Mouse (Mus musculus): Measurements from ENCODE around the gene Thoc6. TPM values are rescaled to one million over a fixed set of nuclear protein-coding genes. Genes with fewer than 3 reads are reported as not detected.

Gene Thoc6
- total RNA-seq (2017): 44.6 and 55.5 TPM in 2 replicates

- peak; percentile 74 for ATAC-seq (replicated peaks; ENCODE audit: low read depth, poor library complexity, severe bottlenecking)
Observed at GRCm38 (mm10) chr17:23673424-23674073, at the start of gene Thoc6, which contains the start of gene Hcfc1r1. TSS of gene Thoc6 (minus strand) at chr17:23673882. TSS of gene Hcfc1r1 (plus strand) at chr17:23673596.

GRCm38 (mm10) chr17:23722376-23723125 lies 48.9 kb upstream of the Thoc6 start, which contains the start of gene 1520401A03Rik:
TSS of gene 1520401A03Rik (minus strand) at chr17:23722783.
- ATAC-seq (replicated peaks; ENCODE audit: low read depth, poor library complexity, severe bottlenecking): no peak

- ATAC-seq (replicated peaks; ENCODE audit: low read depth, poor library complexity, severe bottlenecking): no peak
Observed at GRCm38 (mm10) chr17:23721886-23722285, 48.2 kb upstream of the Thoc6 start.

GRCm38 (mm10) chr17:23719455-23719854 lies 45.8 kb upstream of the Thoc6 start:
- 0 out of 2 replicates have a peak, but pooled peaks have one; percentile 15 for ATAC-seq (replicated peaks; ENCODE audit: low read depth, poor library complexity, severe bottlenecking)

GRCm38 (mm10) chr17:23717003-23717402 lies 43.3 kb upstream of the Thoc6 start:
- no peak for ATAC-seq (replicated peaks; ENCODE audit: low read depth, poor library complexity, severe bottlenecking)

GRCm38 (mm10) chr17:23706212-23706611 lies 32.5 kb upstream of the Thoc6 start:
- peak; percentile 90 for ATAC-seq (replicated peaks; ENCODE audit: low read depth, poor library complexity, severe bottlenecking)

- no peak for ATAC-seq (replicated peaks; ENCODE audit: low read depth, poor library complexity, severe bottlenecking)
Observed at GRCm38 (mm10) chr17:23705525-23706104, 31.9 kb upstream of the Thoc6 start.

- ATAC-seq (replicated peaks; ENCODE audit: low read depth, poor library complexity, severe bottlenecking): no peak
Observed at GRCm38 (mm10) chr17:23704741-23705140, 31.1 kb upstream of the Thoc6 start.

GRCm38 (mm10) chr17:23703301-23703700 lies 29.6 kb upstream of the Thoc6 start:
- no peak for ATAC-seq (replicated peaks; ENCODE audit: low read depth, poor library complexity, severe bottlenecking)

GRCm38 (mm10) chr17:23700079-23700478 lies 26.4 kb upstream of the Thoc6 start:
- ATAC-seq (replicated peaks; ENCODE audit: low read depth, poor library complexity, severe bottlenecking): peak; percentile 100

GRCm38 (mm10) chr17:23699131-23700077 lies 25.7 kb upstream of the Thoc6 start:
- ATAC-seq (replicated peaks; ENCODE audit: low read depth, poor library complexity, severe bottlenecking): no peak

- no peak for ATAC-seq (replicated peaks; ENCODE audit: low read depth, poor library complexity, severe bottlenecking)
Observed at GRCm38 (mm10) chr17:23695801-23696200, 22.1 kb upstream of the Thoc6 start.

GRCm38 (mm10) chr17:23694491-23694890 lies 20.8 kb upstream of the Thoc6 start:
- ATAC-seq (replicated peaks; ENCODE audit: low read depth, poor library complexity, severe bottlenecking): no peak

GRCm38 (mm10) chr17:23683856-23684672 lies 10.4 kb upstream of the Thoc6 start, which contains the start of gene Cldn9:
TSS of gene Cldn9 (minus strand) at chr17:23684026.
- ATAC-seq (replicated peaks; ENCODE audit: low read depth, poor library complexity, severe bottlenecking): peak; percentile 63

- ATAC-seq (replicated peaks; ENCODE audit: low read depth, poor library complexity, severe bottlenecking): no peak
Observed at GRCm38 (mm10) chr17:23683226-23683625, 9.5 kb upstream of the Thoc6 start.

GRCm38 (mm10) chr17:23682530-23682929 lies 8.8 kb upstream of the Thoc6 start:
- no peak for ATAC-seq (replicated peaks; ENCODE audit: low read depth, poor library complexity, severe bottlenecking)

GRCm38 (mm10) chr17:23682092-23682491 lies 8.4 kb upstream of the Thoc6 start:
- ATAC-seq (replicated peaks; ENCODE audit: low read depth, poor library complexity, severe bottlenecking): no peak

- ATAC-seq (replicated peaks; ENCODE audit: low read depth, poor library complexity, severe bottlenecking): no peak
Observed at GRCm38 (mm10) chr17:23681086-23681485, 7.4 kb upstream of the Thoc6 start.

GRCm38 (mm10) chr17:23680336-23680735 lies 6.7 kb upstream of the Thoc6 start:
- no peak for ATAC-seq (replicated peaks; ENCODE audit: low read depth, poor library complexity, severe bottlenecking)

All from common myeloid progenitor, adult 5-6 weeks (primary cell).